Mouse (Mus musculus) embryonic stem cell, embryonic (primary cell): Measurements from ENCODE around the gene Dnaaf1.

ENCODE experiments used
- CTCF ChIA-PET, 4 experiments: fragments of 300-600 bp in 2 of 4; fragments of 350-600 bp in 2 of 4; sonication (Branson Sonifier 250); formaldehyde crosslinking; loops; one replicate each; lab custom pipeline; 2022; ENCODE audit warnings: inconsistent platforms in 2 of 4; lab: Charles Lee
- POLR2A ChIA-PET, 4 experiments: fragments of 300-600 bp in 2 of 4; fragments of 350-600 bp in 2 of 4; sonication (Branson Sonifier 250); formaldehyde crosslinking; loops; one replicate each; lab custom pipeline; 2022; ENCODE audit warnings: antibody characterized with exemption in 4 of 4, inconsistent platforms in 1 of 4; lab: Charles Lee

Gene Dnaaf1

GRCm38 (mm10) chr8:119574437-119575365 lies at the start of gene Dnaaf1, which contains the start of gene Hsdl1:
Gene Dnaaf1, plus strand, starts transcription at chr8:119575235.
Gene Hsdl1, minus strand, starts transcription at chr8:119575183.
- CTCF ChIA-PET: interaction anchor here (0.6 to 1.3 kb wide), 6 partner anchors 16 to 169 kb away, joined by 3 to 4 read pairs (median 3); partner anchors contain the start of genes Mbtps1 (in 1 of the 4) and Taf1c (in 1 of the 4)
- POLR2A ChIA-PET: interaction anchor here (0.5 to 4.3 kb wide), 17 partner anchors 9 to 162 kb away, joined by 3 to 36 read pairs (median 3); partner anchors contain the start of genes Mbtps1 (in 3 of the 4) and Taf1c (in 2 of the 4)

DNA sequence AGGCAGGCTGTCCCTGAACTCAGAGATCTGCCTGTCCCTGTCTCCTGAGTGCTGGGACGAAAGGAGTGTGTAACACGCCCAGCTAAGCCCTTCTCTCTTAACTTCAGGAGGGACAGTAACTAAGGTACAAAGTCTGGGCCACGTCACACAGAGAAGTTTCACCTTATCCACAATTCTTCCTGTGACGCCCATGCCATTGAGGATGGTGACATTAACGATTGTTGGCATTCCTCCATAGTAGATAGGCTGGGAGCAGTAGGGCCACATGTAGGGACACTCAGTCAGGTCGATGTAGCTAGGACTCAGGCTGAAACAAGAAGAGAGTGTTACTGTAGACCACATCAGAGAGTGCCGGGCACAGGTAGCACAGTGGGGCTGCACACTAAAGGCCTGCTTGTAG lies 46.3 kb upstream of the Dnaaf1 start:
- CTCF ChIA-PET: interaction anchor here in 2 of 4 experiments (1.1 to 2.9 kb wide), 2 partner anchors 12 to 116 kb away, joined by 3 to 11 read pairs; no protein-coding TSS in a partner anchor
- POLR2A ChIA-PET: interaction anchor here in 2 of 4 experiments (0.8 to 1.2 kb wide), 3 partner anchors 12 to 30 kb away, joined by 3 to 4 read pairs (median 3); partner anchors contain the start of gene Mbtps1 (in 1 of the 2)

- ChIA-PET POLR2A (interaction anchor here in 2 of 4 experiments (0.8 to 4.6 kb wide), 12 partner anchors 9 to 119 kb away, joined by 3 to 24 read pairs (median 4); partner anchors contain the start of gene Mbtps1 (in 1 of the 2)), CTCF (no interaction called here)
Measured at GRCm38 (mm10) chr8:119530937-119531336, 44.1 kb upstream of the Dnaaf1 start.

- POLR2A ChIA-PET: interaction anchor here in 2 of 4 experiments (0.8 to 4.6 kb wide), 14 partner anchors 8 to 118 kb away, joined by 3 to 24 read pairs (median 4); partner anchors contain the start of gene Mbtps1 (in 2 of the 2)
- CTCF ChIA-PET: no interaction called here
Measured at GRCm38 (mm10) chr8:119531397-119531796, 43.6 kb upstream of the Dnaaf1 start.

GRCm38 (mm10) chr8:119531973-119532372 lies 43.1 kb upstream of the Dnaaf1 start:
- ChIA-PET POLR2A (interaction anchor here in 2 of 4 experiments (0.7 to 4.6 kb wide), 10 partner anchors 16 to 733 kb away, joined by 3 to 24 read pairs (median 4); partner anchors contain the start of gene Mbtps1 (in 2 of the 2)), CTCF (no interaction called here)

GRCm38 (mm10) chr8:119544606-119545005 lies 30.4 kb upstream of the Dnaaf1 start:
- ChIA-PET CTCF (interaction anchor here in 3 of 4 experiments (0.8 to 2.4 kb wide), 4 partner anchors 61 to 965 kb away, joined by 5 to 10 read pairs (median 6); partner anchors contain the start of gene Taf1c (in 1 of the 3)), POLR2A (interaction anchor here in 3 of 4 experiments (0.6 to 8.3 kb wide), 16 partner anchors 8 to 150 kb away, joined by 3 to 129 read pairs (median 4); partner anchors contain the start of genes Mbtps1 (in 3 of the 3) and Mlycd (in 1 of the 3))

DNA sequence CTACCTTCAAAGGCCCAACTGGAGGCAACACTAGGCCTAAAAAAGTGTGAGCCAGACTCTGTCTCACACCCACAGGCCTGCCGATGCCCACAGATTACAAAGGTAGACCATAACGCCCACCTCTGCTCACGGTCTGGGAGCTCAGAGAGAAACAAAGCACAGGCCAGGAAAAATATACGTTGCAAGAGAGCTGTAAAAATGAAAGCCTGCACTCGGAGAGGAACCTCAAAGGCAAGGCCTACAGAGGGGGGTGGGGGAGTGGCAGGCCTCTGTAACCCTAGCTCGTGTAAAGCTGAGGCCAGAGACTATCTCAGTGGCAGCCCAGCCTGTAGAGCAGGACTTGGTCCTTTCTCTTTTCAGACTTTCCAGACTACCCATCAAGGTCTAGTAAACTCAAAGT lies 29.9 kb upstream of the Dnaaf1 start:
- CTCF ChIA-PET: interaction anchor here in 3 of 4 experiments (0.5 to 2.4 kb wide), 6 partner anchors 31 to 185 kb away, joined by 3 to 10 read pairs (median 4); partner anchors contain the start of gene Taf1c (in 1 of the 3)
- POLR2A ChIA-PET: interaction anchor here in 3 of 4 experiments (0.6 to 8.3 kb wide), 17 partner anchors 8 to 151 kb away, joined by 3 to 129 read pairs (median 4); partner anchors contain the start of genes Mbtps1 (in 3 of the 3), Mlycd (in 1 of the 3) and Taf1c (in 1 of the 3)

- ChIA-PET CTCF (interaction anchor here in 3 of 4 experiments (0.5 to 2.4 kb wide), 4 partner anchors 31 to 186 kb away, joined by 3 to 10 read pairs (median 6); partner anchors contain the start of gene Taf1c (in 1 of the 3)), POLR2A (interaction anchor here in 3 of 4 experiments (0.7 to 8.3 kb wide), 16 partner anchors 7 to 133 kb away, joined by 3 to 129 read pairs (median 4); partner anchors contain the start of genes Mbtps1 (in 3 of the 3) and Taf1c (in 1 of the 3))
Measured at GRCm38 (mm10) chr8:119545791-119546190, 29.2 kb upstream of the Dnaaf1 start.

DNA sequence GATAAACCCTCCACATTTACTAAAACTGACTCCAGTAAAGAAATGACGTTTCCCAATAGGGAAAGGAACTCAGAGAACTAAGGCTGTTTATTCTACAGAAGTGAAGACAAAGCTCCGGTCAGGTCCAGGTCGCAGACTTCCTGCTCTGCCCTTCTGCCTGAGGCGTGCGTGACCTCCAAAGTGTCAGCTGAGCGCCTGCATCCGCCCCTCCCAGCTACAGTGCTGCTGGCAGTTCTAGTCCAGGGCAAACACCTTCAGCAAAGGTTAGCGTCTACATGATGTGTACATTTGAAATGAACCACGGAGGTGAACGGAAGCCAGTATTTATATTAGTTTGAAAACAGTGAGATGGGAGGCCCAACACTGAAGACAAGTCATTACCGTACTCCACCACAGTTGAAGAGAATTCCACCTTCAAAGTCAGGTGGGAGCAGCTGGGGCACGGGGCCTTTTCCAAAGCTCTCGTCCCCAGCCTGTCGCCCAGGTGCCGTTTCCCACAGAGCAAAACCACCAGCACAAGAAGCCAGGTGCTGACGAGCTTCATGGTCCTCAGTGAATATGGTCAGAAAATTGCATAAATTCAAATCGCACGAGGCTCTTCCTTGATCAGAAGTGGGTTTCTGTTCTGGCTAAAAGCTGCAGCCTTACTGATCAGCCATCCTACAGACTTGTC lies 27.9 kb upstream of the Dnaaf1 start:
- CTCF ChIA-PET: interaction anchor here in 3 of 4 experiments (0.6 to 2.2 kb wide), 7 partner anchors 11 to 135 kb away, joined by 3 to 6 read pairs (median 4); partner anchors contain the start of genes Mbtps1 (in 1 of the 3) and Taf1c (in 1 of the 3)
- POLR2A ChIA-PET: interaction anchor here (0.7 to 8.3 kb wide), 26 partner anchors 8 to 152 kb away, joined by 3 to 129 read pairs (median 4); partner anchors contain the start of genes Mbtps1 (in 4 of the 4) and Taf1c (in 2 of the 4)

- CTCF ChIA-PET: interaction anchor here in 1 of 4 experiments (2.2 kb wide), 1 partner anchor 128 kb away, joined by 5 read pairs; no protein-coding TSS in a partner anchor
- POLR2A ChIA-PET: interaction anchor here (1.2 to 8.3 kb wide), 8 partner anchors 9 to 33 kb away, joined by 3 to 129 read pairs (median 6); partner anchors contain the start of gene Mbtps1 (in 4 of the 4)
Measured at GRCm38 (mm10) chr8:119548560-119549113, 26.4 kb upstream of the Dnaaf1 start.

- CTCF ChIA-PET: no interaction called here
- POLR2A ChIA-PET: interaction anchor here (0.5 to 1.8 kb wide), 9 partner anchors 8 to 1952 kb away, joined by 3 to 7 read pairs (median 3); partner anchors contain the start of genes Dnaaf1 (in 1 of the 4), Hsdl1 (in 1 of the 4) and Taf1c (in 1 of the 4)
Measured at GRCm38 (mm10) chr8:119552967-119553366, 22.1 kb upstream of the Dnaaf1 start.

- POLR2A ChIA-PET: interaction anchor here in 3 of 4 experiments (1.1 to 6.5 kb wide), 4 partner anchors 9 to 22 kb away, joined by 3 to 129 read pairs (median 51); no protein-coding TSS in a partner anchor
- CTCF ChIA-PET: interaction anchor here in 1 of 4 experiments (1.6 kb wide), 1 partner anchor 49 kb away, joined by 3 read pairs; the partner anchor contains the start of gene Taf1c
Measured at GRCm38 (mm10) chr8:119555861-119556260, 19.2 kb upstream of the Dnaaf1 start.

DNA sequence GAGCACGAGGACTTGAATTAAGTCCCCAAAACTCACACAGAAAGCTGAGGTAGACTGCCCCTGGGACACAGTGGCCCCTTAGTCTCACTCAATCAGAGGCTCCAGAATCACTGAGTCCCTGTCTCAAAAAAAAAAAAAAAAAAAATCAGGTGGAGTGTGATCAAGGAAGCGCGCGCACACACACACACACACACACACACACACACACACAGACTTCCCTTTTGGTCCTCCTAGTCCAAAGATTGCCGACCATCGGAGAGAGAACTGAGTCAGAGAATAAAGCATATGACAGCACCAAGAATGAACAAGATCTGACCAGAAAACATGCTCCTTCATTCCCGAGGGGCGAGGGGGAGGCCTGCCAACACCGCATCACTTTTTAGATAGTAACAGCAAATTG lies 17.9 kb upstream of the Dnaaf1 start:
- ChIA-PET CTCF (no interaction called here), POLR2A (interaction anchor here (0.7 to 6.5 kb wide), 10 partner anchors 9 to 87 kb away, joined by 3 to 129 read pairs (median 12); partner anchors contain the start of gene Taf1c (in 1 of the 4))

DNA sequence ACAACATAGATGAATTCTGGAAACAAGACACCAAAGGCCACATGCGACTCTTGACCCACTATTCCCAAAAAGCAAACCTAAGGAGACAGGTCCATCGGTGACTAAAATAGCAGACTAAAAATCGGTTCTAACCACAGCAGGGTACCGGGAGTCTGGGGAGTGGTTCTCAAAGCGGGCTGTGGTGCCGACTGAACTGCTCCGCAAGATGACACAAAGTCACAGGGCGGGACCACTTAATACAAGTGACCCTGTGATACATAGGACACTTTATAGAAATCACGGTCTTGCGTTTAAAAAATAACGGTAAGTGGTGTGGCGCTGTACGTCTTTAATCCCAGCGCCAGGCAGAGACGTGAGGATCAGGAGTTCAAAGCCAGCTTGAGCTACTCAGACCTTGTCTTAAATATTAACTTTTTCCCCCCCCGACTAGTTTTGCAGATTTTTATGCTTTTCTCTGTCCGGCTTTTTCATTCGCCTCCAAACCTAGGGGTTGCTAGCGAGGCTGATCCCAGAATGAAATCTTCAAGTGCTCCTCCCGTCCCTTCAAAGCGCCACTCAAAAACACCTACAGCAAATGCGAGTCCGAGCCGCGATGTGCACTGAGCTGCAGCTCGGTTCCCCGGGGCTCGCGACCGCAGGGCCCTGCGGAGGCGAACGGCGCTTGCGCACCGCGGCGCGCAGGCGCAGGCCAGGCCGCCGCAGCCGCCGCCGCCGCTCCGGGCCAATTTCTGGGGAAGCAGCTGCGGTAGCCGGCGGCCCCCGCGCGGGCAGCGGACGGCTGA lies 17.0 kb upstream of the Dnaaf1 start:
- ChIA-PET CTCF (interaction anchor here (0.5 to 1.8 kb wide), 16 partner anchors 9 to 1270 kb away, joined by 3 to 10 read pairs (median 3); partner anchors contain the start of genes Dnaaf1 (in 1 of the 4), Hsdl1 (in 1 of the 4) and Taf1c (in 1 of the 4)), POLR2A (interaction anchor here (0.6 to 6.5 kb wide), 137 partner anchors 7 to 1756 kb away, joined by 3 to 129 read pairs (median 4); partner anchors contain the start of genes Dnaaf1 (in 3 of the 4), Hsdl1 (in 3 of the 4), Taf1c (in 3 of the 4) and Hsbp1 (in 2 of the 4))
